Mouse (Mus musculus): Measurements from ENCODE around the gene Lpp.

Gene Lpp

DNA sequence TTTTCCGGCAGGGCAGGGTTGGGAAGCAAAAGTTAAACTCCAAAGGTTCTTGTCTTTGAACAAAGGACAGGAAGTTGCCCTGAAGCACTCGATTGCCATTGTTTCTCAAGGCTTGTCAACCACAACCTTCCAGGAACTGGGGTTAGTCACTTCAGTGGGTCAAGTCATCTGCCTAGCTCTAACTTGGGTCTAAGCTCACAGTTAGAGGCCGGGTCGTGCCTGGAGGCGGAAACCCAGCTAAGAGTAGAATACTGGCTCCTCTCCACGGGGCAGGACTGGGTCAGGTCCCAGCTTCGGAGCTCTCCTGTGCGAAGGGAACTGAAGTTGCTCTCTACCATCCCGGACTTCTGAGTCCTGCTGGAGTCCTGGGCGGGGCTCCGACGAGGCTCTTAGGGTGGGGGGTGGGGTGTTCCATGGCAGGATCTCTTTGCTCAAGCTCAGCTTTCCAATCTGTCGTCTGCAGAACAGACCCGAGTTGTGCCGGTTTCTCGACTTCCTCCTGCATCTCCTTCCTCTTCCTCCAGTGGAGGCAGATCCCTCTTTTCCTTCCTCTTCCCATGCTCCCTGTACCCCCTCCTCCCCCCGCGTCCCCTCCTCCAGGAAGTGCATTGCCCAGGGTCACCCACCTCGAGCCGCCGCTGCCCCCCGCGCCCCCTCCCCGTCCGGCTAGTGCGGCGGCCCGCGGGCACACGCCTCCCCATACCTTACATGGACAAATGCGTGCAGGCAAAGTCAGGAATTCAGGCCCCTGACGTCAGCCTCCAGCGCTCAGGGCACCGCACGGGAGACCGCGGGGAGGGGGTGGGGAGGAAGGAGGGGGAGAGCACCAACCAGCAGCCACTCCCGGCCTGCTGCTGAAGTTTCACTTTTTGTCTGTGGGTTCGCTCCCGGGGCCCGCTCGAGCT is at the start of gene Lpp:
Lpp (plus strand) TSS at position 857 of the 905 bp plus-strand sequence.
- in situ Hi-C loops (cut with MboI) = no loop called here

- in situ Hi-C loops (cut with MboI) = no loop called here
Measured at GRCm38 (mm10) chr16:24347582-24348411, 45.5 kb upstream of the Lpp start.

DNA sequence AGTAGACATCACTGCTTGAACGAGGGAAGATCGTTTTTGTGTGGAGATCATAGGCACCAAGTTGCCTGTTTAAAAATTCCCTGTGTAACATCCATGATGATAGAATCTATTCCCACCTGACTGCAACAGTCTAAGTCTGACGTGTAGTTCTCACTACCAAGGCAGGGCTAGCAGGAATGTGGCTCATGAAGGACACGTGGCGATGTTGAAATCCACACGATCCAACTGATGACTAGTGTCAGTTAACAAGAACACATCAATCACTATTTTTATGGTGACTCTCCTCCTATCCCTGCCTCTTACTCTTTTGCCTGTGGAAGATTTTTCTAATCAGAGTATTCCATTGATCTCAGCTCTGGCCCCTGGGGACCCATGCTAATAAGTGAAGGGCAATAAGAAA is 43.0 kb upstream of the Lpp start:
- in situ Hi-C loops (cut with MboI) = no loop called here

DNA sequence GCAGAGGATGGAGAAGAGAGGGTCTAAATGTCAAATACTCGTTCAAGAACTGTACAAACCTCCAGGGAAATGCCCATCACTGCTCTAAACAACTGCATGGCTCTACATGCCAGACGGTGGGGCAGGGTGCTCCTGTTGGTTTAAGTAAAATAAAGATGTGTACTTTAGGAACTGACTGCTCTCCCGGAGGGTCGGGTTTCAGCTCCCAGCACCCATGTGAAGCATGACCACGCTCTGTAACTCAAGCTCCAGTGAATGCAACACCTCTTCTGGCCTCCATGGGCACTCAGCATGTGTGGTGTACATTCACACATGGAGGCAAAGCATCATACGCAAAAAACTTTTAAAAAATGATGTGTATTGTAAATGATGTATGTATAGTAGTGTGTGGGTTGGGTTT is 42.6 kb upstream of the Lpp start:
- in situ Hi-C loops (cut with MboI) = no loop called here

- in situ Hi-C loops (cut with MboI) = no loop called here
Measured at GRCm38 (mm10) chr16:24351811-24352210, 41.5 kb upstream of the Lpp start.

- in situ Hi-C loops (cut with MboI) = no loop called here
Measured at GRCm38 (mm10) chr16:24353816-24354215, 39.5 kb upstream of the Lpp start.

GRCm38 (mm10) chr16:24361667-24362066 is 31.6 kb upstream of the Lpp start:
- in situ Hi-C loops (cut with MboI) = no loop called here

GRCm38 (mm10) chr16:24364030-24364687 is 29.1 kb upstream of the Lpp start:
- in situ Hi-C loops (cut with MboI) = no loop called here

DNA sequence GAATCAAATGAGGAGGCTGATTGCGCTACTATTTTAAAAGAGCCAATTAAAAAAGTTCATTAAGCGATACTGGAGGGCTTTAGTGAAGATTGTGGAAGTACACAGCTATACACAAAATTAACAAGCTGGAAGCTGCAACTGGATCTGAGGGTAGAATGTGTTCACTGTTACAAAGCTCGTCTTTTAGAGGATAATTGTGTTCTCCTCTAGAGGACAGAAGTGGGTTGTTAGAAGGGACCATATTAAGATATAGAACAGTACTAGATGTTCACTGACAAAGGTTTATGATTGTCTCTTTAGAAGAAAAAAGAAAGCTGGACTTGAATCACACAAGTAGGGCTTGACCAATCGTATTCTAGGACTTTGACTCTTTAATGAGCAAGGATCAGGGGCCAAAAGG is 27.4 kb upstream of the Lpp start:
- in situ Hi-C loops (cut with MboI) = no loop called here

DNA sequence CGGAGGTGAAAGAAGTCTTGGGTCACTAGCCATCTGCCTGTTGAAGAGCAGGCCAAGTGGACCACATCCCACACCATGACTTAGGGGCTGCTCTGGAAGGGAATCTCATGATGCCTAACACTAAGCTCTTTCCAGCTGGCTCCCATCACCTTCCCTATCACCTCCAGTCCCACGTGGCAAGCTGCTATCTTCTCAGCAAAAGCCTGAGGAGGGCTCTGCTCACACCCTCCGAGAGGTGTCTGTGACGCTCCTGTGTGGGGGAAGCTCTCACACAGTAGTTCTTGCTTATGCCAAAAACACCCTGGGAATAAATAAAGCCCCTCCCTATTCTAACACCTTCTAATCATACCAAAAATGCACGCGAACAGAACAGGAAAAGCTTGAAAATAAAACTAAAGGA is 26.2 kb upstream of the Lpp start:
- in situ Hi-C loops (cut with MboI) = no loop called here

GRCm38 (mm10) chr16:24367506-24367905 is 25.8 kb upstream of the Lpp start:
- in situ Hi-C loops (cut with MboI) = no loop called here

DNA sequence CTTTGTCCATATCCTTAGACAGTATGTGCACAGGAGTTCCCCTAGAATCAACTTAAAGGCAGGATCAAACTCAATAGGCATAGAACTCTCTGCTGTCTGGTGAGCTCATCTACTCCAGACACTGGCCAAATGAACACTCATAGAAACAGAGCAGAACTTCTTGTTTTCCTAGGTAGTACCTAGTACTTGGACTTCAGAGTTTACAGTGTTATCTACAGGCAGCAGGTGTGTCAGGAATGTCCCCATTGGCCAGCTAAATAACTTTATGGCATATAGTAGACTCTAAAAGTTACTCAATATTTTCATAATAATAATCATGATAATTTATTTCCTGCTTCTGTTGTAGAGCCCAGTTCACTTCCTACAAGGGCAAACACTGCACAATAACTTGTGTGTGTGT is 16.8 kb upstream of the Lpp start:
- in situ Hi-C loops (cut with MboI) = no loop called here

- in situ Hi-C loops (cut with MboI) = no loop called here
Measured at GRCm38 (mm10) chr16:24390596-24390995, 2.7 kb upstream of the Lpp start.

DNA sequence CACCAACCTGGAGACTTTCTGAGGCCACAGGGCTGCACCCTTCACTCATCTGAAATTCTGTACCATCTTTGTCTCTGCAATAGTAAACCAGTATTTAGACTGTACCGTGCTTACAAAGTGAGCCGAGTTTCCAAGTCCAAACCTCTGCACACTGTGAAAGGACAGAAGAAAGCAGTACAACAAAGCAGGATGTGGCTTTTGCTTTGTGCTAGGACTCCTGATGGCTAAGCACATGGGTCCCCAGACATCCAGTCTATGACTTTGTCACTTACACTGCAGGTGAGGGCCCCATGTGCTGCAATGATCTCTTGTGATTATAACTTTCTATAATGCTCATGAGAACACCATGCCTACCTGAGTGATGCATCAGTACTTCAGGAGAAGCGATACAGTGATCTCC is 2.2 kb upstream of the Lpp start:
- in situ Hi-C loops (cut with MboI) = no loop called here

- in situ Hi-C loops (cut with MboI) = no loop called here
Measured at GRCm38 (mm10) chr16:24391901-24392300, 1.4 kb upstream of the Lpp start.

DNA sequence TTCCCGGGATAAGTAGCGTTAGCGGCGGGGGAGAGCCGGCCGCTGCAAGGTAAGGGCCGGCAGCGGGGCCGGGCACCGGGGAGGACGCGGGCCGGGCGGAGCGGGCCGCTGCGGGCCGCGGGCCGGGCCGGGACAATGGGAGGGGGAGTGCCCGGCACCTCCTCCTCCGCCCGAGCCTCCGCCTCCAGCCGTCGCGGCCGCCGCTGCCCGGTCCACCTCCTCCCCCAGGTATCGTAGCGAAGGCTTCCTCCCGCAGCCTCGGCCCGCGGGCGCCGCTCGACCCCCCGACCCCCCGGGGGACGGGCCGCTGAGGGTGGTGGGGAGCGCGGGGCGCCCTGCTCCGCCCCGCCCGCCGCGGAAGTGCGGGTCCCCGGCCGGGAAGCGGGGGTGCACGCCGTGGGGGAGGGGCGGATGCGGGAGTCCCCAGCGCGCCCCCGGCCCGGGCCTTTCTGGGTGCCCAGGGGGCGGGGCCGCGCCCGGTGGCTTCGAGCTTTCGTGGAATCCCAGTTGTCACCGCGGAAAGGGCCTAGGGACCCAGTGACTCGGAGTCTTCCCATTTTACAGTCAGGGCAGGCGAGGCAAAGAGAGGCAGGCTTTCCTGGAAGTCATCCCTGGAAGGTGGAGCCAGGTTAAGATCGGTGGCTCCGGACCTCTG is 376 bp downstream of the Lpp start:
- in situ Hi-C loops (cut with MboI) = no loop called here

DNA sequence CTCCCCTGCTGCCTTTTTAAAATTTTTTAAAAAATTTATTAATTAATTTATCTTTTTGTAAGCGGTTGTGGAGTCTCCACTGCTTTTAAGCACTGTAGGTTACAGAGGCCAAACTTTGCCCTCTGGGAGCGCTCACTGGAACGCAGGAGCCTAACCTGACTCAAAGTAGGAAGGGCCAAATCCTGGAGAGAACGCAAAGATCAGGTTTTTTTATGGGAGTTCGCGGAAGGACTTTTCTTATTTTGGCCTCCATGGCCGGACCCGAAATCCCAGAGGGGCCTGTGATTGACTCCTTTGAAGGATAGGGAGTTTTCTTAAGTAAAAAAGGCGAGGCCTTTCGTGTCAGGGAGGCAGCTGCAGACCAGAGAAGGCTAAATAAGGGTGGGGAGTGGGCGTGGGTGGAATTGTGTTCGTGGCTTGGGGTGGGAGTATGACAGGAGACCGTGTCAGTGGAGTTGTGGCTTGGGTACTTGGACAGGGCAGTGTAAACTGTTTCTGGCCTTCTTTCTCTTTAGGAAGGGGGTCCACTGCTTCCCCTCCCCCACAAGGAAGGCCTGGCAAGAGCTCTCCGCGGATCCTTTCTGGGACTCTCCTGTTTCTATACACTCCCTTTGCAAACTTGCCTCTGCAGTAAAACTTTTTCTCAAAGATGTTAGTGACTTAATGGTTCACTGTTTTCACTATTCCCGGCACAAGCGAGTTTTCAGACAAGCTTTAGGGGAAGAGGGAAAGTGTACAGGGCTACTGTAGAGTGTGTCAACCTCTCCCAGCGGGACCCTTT is 1.1 kb downstream of the Lpp start:
- in situ Hi-C loops (cut with MboI) = no loop called here

GRCm38 (mm10) chr16:24395100-24395499 is 1.8 kb downstream of the Lpp start:
- in situ Hi-C loops (cut with MboI) = no loop called here

DNA sequence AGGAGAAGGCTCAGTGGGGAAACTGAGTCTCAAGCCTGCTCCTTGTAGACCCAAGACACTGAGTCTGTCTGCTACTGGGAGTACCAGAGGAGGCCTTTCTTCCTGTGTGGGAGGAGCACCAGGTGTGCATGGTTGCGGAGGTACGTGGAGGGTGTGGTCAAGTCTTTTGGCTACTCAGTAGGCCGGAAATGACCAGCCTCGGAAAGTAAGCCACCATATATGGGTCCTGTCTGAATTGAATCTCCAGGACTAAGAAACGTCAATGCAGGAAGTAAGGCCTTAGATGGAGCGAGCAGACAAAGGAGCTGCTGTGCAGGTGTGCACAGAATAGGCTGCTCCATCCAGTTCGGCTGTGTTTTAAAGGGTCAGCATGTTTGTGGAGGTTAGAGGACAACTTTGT is 3.2 kb downstream of the Lpp start:
- in situ Hi-C loops (cut with MboI) = no loop called here

DNA sequence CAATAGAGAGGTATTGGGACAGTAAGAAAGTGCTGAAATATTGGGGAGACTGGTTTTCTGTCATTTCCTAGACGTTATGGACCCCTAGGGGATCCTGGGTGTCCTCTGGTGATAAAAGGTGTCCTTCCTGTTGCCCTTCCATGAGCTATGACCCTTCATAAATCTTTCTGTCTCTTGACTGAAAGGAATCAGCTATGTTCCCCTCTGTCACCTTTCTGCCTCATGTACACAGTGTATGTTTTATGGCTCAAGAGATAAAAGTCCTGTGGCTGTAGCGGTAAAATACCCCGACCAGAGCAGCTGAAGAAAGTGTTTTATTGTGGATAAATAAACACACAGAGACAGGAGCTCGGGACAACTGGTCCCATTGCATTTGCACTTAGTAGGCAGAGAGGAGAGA is 5.2 kb downstream of the Lpp start:
- in situ Hi-C loops (cut with MboI) = no loop called here

- in situ Hi-C loops (cut with MboI) = no loop called here
Measured at GRCm38 (mm10) chr16:24398893-24399292, 5.6 kb downstream of the Lpp start.

Measured in mature B cell (primary cell).